Mouse (Mus musculus) hindbrain, embryonic 14.5 days (tissue): Measurements from ENCODE around the gene Lrmda. TPM values are rescaled to one million over a fixed set of nuclear protein-coding genes. Genes with fewer than 3 reads are reported as not detected.

Source experiments
- ATAC-seq: fragments of 200-750 bp; cut with Nextera tagmentation; 2 replicates; pipeline ENCODE4 v1.8.0; 2017; ENCODE audit warnings: moderate number of reproducible peaks, mild to moderate bottlenecking, moderate TSS enrichment, moderate library complexity; ENCODE audit not compliant: low FRiP score
- DNase-seq: peaks from one replicate; pipeline ENCODE4 v3.0.0-alpha.2; 2015; ENCODE audit warnings: low spot score
- H3K27ac ChIP-seq: fragments of 300-500 bp; sonication (generic); 2 replicates; pipeline ENCODE4 v1.5.1; 2014; ENCODE audit warnings: mild to moderate bottlenecking, moderate library complexity
- H3K27me3 ChIP-seq: fragments of 300-500 bp; sonication (generic); 2 replicates; pipeline ENCODE4 v1.6.1; 2014; ENCODE audit warnings: mild to moderate bottlenecking, low read length, mixed read lengths; ENCODE audit not compliant: control insufficient read depth, insufficient read depth
- H3K36me3 ChIP-seq: fragments of 300-500 bp; sonication (generic); replicated peaks from 2 replicates; pipeline ENCODE4 v1.6.1; 2014; ENCODE audit not compliant: control insufficient read depth, insufficient read depth
- H3K4me1 ChIP-seq: fragments of 300-500 bp; sonication (generic); replicated peaks from 2 replicates; pipeline ENCODE4 v1.6.1; 2014; ENCODE audit warnings: antibody characterized with exemption, low read length, mixed read lengths; ENCODE audit not compliant: control insufficient read depth, insufficient read depth
- H3K4me2 ChIP-seq: fragments of 300-500 bp; sonication (generic); replicated peaks from 2 replicates; pipeline ENCODE4 v1.6.1; 2014; ENCODE audit warnings: mild to moderate bottlenecking, moderate library complexity
- H3K4me3 ChIP-seq: fragments of 300-500 bp; sonication (generic); replicated peaks from 2 replicates; pipeline ENCODE4 v1.5.1; 2014; ENCODE audit warnings: mild to moderate bottlenecking, low read length
- H3K9ac ChIP-seq: fragments of 300-500 bp; sonication (generic); 2 replicates; pipeline ENCODE4 v1.6.1; 2014
- H3K9me3 ChIP-seq: fragments of 300-500 bp; sonication (generic); 2 replicates; pipeline ENCODE4 v1.6.1; 2016; ENCODE audit warnings: low read length; ENCODE audit not compliant: control insufficient read depth
- WGBS: fragments of 180-500 bp; shearing (Covaris S2); extraction: QIAGEN DNeasy Blood & Tissue Kit; methylation state at CpG from one replicate; pipeline ENCODE4 v1.1.7; 2014; 5-methylcytosine and 5-hydroxymethylcytosine counted together
- polyA plus RNA-seq: library from polyadenylated mRNA; unstranded; fragments of >200 nt; fragmentation: Nextera tagmentation; extraction: Ambion mirVana; gene quantifications from 2 replicates; pipeline ENCODE4 v1.2.1, GENCODE M21; 2014

Lrmda gene
- polyA plus RNA-seq: 0.43 and 0.64 TPM in 2 replicates

DNA sequence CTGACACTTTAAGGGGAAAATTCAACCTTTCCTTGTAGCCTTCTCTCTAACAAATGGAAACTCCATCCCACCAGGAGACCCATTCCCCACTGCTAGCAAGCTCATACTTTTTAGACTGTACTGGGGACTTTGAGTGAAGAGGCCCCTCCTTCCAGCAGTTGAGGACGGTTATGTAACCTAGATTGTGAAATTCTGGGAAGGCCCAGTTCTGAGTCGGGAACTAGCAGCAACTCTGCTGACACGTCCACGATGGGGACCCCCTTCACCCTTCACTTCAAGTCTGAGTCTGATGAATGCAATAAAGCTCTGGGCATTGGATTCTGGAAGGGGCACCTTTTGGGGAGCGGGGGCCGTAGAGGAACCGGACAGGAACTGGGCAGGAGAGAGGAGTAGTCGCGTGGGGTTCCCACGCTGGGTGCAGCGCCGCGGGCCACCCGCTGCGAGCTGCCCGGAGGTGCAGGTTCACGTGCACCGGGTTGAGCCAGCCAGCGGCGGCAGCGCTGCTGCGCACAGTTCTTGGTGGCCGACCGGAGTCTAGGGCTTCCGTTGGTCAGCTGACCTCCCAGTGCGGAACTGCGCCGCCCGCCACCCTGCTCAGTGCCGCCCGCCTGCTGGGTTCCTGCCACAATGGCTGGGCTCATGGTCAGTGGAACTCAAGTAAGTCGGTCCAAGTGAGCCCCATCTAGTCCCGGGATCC is at the start of gene Lrmda:
Lrmda (plus strand) TSS at position 461 of the 697 bp plus-strand sequence.
- peak within 1 kb of the TSS; percentile 62 for H3K4me2 ChIP-seq
- no peak for DNase-seq
- WGBS: 4% methylated on average over 33 of the region's 33 CpGs
- no peaks in the 10 kb centered on the region; the same call in 1 of the 2 replicates for H3K4me1 ChIP-seq
- H3K9me3 ChIP-seq: no peaks in the 10 kb centered on the region
- peak within 1 kb of the TSS; percentile 27 for H3K4me3 ChIP-seq
- ATAC-seq: no peak
- H3K36me3 ChIP-seq: no peaks in the 10 kb centered on the region
- H3K27me3 ChIP-seq: peaks cover 15% of the 10 kb centered on the region
- H3K9ac ChIP-seq: peak within 1 kb of the TSS; percentile 47
- H3K27ac ChIP-seq: no peak within 1 kb of the TSS

DNA sequence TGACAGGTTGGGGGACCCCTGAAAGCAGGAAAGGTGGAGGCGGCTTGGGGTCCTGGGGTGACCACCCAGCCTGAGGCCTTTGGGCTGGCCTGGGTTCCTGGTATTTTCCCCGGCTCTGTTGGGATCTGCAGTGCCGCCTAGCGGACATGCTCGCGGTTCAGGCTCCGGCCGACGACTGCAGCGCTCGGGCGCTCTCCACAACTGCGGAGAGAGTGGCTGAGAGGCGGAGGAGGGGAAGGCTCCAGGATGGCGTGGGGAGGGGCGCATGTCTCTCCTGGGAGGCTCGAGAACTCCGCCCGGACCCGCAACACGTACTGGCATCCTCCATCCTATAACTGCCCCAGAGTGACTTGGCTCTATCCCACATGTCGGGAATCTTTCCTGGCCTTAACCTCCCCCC is 38.0 kb upstream of the Lrmda start:
- 0 out of 2 replicates have a peak overlapping the region, but pooled peaks have one; percentile 24 for H3K9ac ChIP-seq

DNA sequence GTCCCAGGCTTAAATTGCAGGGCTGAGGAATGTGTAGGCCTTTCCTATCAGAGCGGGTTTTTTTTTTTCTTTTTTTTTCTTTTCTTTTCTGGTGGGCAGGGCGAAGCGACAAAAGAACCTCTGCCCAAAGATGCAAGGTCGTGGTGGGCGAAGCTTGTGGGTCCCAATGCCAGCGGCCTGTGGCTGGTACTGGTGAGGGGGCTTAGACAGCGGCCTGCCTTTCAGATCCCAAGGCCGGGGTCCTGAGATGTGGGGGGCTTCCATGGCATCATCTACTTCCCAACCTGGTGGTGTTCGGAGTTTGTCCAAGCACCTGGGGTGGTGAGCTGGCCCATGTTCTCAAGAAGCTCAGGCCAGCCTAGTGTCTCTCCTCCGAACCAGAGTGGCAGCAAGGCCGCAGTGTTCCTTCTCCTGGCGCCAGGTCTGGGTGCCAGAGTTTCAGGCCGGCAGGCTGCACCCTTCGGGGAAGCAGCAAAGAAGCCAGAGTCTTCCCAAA is 37.4 kb upstream of the Lrmda start:
- H3K9ac ChIP-seq: peak overlapping the region; percentile 78
- peak overlapping the region; percentile 81 for H3K27ac ChIP-seq
- H3K4me3 ChIP-seq: peak overlapping the region; percentile 80
- H3K4me2 ChIP-seq: peak overlapping the region; percentile 84
- peaks cover 10% of the 10 kb centered on the region; the same call in 1 of the 2 replicates for H3K36me3 ChIP-seq
- H3K9me3 ChIP-seq: no peaks in the 10 kb centered on the region
- H3K4me1 ChIP-seq: peaks cover 20% of the 10 kb centered on the region; the same call in 1 of the 2 replicates
- DNase-seq (no peak), ATAC-seq (no peak)
- 12% methylated on average over 14 of the region's 14 CpGs for WGBS
- 0 out of 2 replicates have a peak, but pooled peaks cover 5% of the 10 kb centered on the region for H3K27me3 ChIP-seq

More for the DNA sequence above, 38.0 kb upstream of the Lrmda start:
- Histone ChIP-seq H3K4me1 (peaks cover 20% of the 10 kb centered on the region; the same call in 1 of the 2 replicates), H3K27ac (peak overlapping the region; percentile 46; the same call in 1 of the 2 replicates), H3K9me3 (no peaks in the 10 kb centered on the region; the same call in 1 of the 2 replicates), H3K27me3 (0 out of 2 replicates have a peak, but pooled peaks cover 5% of the 10 kb centered on the region), H3K4me2 (peak overlapping the region; percentile 84), H3K36me3 (peaks cover 10% of the 10 kb centered on the region; the same call in 1 of the 2 replicates), H3K4me3 (no peak overlapping the region)
- peak; percentile 83 for DNase-seq
- under 1% methylated on average over 21 of the region's 22 CpGs for WGBS
- ATAC-seq: peak; percentile 75

DNA sequence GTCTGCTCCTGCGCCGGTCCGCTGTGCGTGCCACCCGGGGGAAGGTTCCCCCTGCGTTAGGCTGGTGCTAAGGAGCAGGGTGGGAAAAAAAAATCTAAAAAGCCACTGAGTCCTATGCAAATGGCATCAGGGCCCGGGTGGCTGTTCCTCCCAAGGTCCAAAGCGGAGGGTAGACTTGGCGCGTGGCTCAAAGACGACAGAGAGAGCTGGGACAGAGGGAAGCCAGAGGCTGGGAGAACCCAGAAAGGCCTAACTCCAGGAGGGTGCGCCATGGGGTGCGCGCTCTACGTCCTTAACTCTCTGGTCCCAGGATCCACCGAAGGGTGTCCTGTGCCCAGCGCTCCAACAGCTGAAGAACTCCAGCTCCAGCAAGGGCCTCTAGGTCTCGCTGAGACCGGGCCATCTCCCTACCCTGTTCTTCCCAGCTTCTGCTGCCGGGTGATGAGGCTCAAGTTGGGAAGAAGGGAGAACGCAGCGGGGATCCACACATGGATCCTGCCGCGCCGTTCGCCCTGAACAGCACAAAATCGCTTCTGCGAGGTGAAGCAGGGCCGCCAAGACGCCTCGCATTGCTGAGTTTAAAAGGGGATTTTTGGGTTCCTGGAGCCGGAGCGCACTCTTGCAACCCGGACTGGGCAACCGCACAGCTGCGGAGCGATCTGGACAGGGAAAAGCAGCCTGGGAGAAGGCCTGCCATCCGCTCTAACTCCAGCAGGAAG is 36.8 kb upstream of the Lrmda start:
- Histone ChIP-seq H3K4me1 (peaks cover 20% of the 10 kb centered on the region; the same call in 1 of the 2 replicates), H3K9ac (peak overlapping the region; percentile 78), H3K4me2 (peak overlapping the region; percentile 84), H3K4me3 (peak overlapping the region; percentile 80), H3K9me3 (no peaks in the 10 kb centered on the region), H3K27me3 (0 out of 2 replicates have a peak, but pooled peaks cover 5% of the 10 kb centered on the region), H3K36me3 (peaks cover 10% of the 10 kb centered on the region; the same call in 1 of the 2 replicates), H3K27ac (peak overlapping the region; percentile 81)
- ATAC-seq (no peak), DNase-seq (no peak)
- WGBS: 4% methylated on average over 38 of the region's 38 CpGs

DNA sequence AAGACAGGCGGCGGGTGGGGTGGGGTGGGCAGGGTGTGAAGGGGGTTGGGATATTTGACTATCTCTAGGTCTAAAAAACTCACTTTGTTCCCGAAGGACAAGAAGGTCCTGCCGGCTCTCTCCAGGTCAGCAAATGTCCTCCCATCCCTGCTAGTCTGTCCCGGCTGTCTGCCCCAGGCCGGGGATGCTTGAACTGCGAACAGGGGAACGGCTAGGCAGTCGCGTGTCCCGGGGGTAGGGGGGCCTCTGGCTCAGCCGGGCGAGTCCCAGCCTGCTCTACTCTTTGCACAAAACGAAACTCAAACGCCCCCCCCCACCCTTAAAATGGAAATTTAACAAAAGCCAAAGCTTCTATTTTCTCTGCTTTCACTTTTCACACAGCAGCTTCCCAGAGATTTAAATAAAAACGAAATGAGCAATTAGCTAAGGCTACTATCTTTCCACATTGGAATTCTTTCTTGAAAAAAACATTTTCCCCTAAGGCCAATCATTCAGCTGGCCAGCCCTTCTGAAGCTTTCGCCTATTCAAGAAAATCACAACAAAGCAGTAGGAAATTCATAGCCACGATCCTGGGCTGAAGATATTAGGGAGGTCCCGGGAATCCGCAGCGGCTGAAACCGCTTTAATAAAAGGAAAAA is 36.1 kb upstream of the Lrmda start:
- Histone ChIP-seq H3K27ac (peak overlapping the region; percentile 81), H3K4me3 (peak overlapping the region; percentile 80), H3K27me3 (0 out of 2 replicates have a peak, but pooled peaks cover 5% of the 10 kb centered on the region), H3K4me2 (peak overlapping the region; percentile 84), H3K9ac (peak overlapping the region; percentile 78), H3K36me3 (peaks cover 10% of the 10 kb centered on the region; the same call in 1 of the 2 replicates), H3K4me1 (peaks cover 20% of the 10 kb centered on the region; the same call in 1 of the 2 replicates), H3K9me3 (no peaks in the 10 kb centered on the region)
- 1% methylated on average over 22 of the region's 22 CpGs for WGBS
- ATAC-seq: no peak
- peak; percentile 57 for DNase-seq

DNA sequence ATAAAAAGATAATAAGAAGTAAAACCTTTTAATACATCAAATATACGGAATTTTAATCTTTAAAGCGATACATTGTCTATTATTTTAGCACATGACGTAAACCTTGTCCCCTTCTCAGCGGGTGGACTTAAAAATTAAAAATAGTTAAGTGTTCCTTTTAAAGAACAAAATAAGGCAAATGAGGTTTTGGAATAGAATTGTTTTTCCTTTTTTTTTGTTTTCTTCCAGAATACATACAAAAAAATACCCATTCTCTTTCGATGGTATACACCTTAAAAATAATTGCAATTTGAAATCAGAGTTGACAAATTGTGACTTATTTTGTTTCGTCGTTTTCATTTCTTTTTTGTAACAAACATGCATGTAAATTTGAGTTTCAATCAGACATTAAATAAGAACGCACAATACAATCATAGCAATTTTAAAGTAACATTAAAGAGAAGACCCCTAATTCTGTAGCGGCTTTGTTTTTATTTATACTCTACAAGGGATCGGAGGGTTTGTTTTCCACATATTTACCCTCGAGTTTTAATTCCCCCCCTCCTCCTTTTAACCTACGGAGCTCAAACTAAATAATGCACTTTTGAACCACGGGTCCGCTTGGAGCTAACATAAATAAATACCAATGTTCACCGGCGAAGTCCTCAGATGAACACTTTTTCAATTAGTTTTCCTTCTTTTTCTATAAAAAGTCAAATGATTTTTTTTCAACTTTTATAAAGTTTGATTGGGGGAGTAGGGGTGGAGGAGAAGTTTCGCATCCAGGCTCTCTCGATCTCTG is 35.4 kb upstream of the Lrmda start:
- H3K4me3 ChIP-seq: peak overlapping the region; percentile 80
- no peaks in the 10 kb centered on the region for H3K9me3 ChIP-seq
- 4% methylated on average over 18 of the region's 18 CpGs for WGBS
- peak overlapping the region; percentile 87 for H3K9ac ChIP-seq
- peak overlapping the region; percentile 96 for H3K27ac ChIP-seq
- peak; percentile 48 for DNase-seq
- H3K27me3 ChIP-seq: 0 out of 2 replicates have a peak, but pooled peaks cover 5% of the 10 kb centered on the region
- H3K4me1 ChIP-seq: peaks cover 25% of the 10 kb centered on the region; the same call in 1 of the 2 replicates
- peak overlapping the region; percentile 84 for H3K4me2 ChIP-seq
- H3K36me3 ChIP-seq: peaks cover 10% of the 10 kb centered on the region; the same call in 1 of the 2 replicates
- ATAC-seq: no peak

DNA sequence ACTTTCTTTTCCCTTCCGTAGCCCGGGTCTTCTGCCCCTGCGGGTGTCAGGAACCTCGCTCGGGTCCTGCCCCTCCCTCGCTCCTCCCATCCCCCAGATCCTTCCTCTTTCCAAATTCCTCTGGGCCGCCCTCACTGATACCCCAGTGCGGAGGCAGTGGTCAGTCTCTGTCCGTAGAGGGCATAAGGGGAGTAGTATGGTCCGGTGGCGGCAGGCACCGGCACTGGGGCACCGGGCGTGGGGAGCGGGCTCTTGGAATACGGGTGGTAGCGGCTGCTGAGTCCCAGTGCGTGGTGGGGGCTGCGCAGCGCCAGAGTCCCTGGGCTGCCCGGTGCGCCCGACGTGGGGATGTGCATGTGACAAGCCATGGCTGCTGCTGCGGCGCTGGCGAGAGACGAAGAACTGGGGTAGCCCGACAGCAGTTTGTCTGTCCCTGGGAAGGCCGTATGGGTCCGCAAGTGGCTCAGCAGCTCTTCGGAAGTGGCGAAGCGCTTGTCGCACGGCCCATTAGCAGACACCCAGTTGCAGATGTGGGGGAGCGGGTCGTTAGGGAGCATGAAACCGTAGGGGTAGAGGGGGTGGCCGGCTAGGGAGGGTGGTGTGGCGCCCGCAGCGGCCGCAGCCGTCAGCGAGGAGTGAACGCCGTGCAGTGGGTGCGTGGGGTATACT is 34.6 kb upstream of the Lrmda start:
- H3K9ac ChIP-seq: peak overlapping the region; percentile 87
- 1% methylated on average over 49 of the region's 49 CpGs for WGBS
- peak overlapping the region; percentile 80 for H3K4me3 ChIP-seq
- ATAC-seq (no peak), DNase-seq (no peak)
- peak overlapping the region; percentile 96 for H3K27ac ChIP-seq
- 0 out of 2 replicates have a peak, but pooled peaks cover 5% of the 10 kb centered on the region for H3K27me3 ChIP-seq
- H3K4me1 ChIP-seq: peaks cover 25% of the 10 kb centered on the region; the same call in 1 of the 2 replicates
- H3K4me2 ChIP-seq: peak overlapping the region; percentile 62
- no peaks in the 10 kb centered on the region for H3K9me3 ChIP-seq
- peaks cover 10% of the 10 kb centered on the region; the same call in 1 of the 2 replicates for H3K36me3 ChIP-seq
